8 mouse cellular contexts compared by ENCODE assay signal in the genomic region with DNA sequence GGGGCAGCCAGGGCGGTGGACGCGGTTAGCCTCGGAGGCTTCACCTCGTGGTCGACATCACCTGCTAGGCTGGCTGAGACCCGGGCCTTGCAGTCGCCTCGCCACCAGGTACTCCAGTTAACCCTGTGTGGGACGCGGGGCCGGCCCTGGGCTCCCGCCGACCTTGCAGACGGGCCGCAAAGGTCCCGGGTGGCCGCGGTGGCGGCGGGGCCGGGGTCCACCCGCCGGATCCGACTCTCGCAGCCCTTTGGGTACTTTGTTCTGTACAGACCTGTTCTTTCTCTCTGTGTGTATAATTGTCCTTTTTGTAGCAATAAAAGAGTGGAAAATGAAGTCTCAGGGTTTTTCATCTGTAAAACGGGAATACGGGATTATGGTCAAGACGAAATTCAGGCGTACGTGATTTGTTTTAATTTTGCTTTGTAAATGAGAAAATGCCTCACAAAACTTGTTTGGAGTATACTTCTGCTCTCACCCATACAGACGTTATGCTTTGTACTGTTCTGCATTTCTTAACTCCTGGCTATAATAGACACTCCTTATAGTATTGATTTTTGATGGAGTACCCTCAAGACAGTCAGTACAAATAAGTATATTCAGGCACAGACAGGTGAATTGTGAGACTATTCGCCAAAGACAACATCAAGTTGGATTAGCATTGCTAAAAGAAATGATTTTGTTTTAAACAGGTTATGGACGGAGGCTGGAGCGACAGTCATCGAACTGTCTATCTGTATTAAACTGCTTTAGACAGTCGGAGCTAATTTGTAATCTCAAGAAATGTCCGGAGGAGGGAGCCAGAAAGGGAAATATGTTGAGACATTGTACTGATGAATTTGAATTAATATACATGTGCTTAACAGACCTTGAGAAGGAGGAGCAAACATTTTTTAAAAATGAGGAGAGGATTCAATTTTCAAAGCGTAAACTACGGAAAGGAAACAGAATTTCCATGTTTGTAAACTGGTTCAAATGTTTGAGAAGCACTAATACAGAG. TPM values are rescaled to one million over a fixed set of nuclear protein-coding genes. Genes with fewer than 3 reads are reported as not detected.
A peak's percentile ranks its signal among the peaks of the same experiment; 100 is the strongest.
DNase-seq lines count a peak whose midpoint lies in the region; ATAC-seq lines count a peak whose summit lies in the region.

No protein-coding gene starts in this region.

- peaks cover 49% of the 10 kb centered on the region for H3K4me1 ChIP-seq in erythroblast, embryonic 14.5 days (ENCODE audit: control insufficient read depth)
- H3K4me1 ChIP-seq in kidney, embryonic 15.5 days = peaks cover 11% of the 10 kb centered on the region; the same call in 1 of the 2 replicates
- H3K4me1 ChIP-seq in midbrain, embryonic 12.5 days = peaks cover 17% of the 10 kb centered on the region

- peak overlapping the region; percentile 75 for H3K27ac ChIP-seq in kidney, embryonic 15.5 days
- peak overlapping the region; percentile 74 for H3K27ac ChIP-seq in midbrain, embryonic 12.5 days (replicated peaks)

- ATAC-seq in kidney, embryonic 15.5 days (replicated peaks; ENCODE audit: low FRiP score) = no peak
- ATAC-seq in midbrain, embryonic 12.5 days (ENCODE audit: low FRiP score, low read depth) = peak; percentile 13; the same call in 1 of the 2 replicates

- H3K9me3 ChIP-seq in erythroblast, embryonic 14.5 days (ENCODE audit: control insufficient read depth, low read length) = no peaks in the 10 kb centered on the region
- no peaks in the 10 kb centered on the region for H3K9me3 ChIP-seq in kidney, embryonic 15.5 days (replicated peaks)
- no peaks in the 10 kb centered on the region for H3K9me3 ChIP-seq in midbrain, embryonic 12.5 days

- H3K4me2 ChIP-seq in kidney, embryonic 15.5 days = peak overlapping the region; percentile 71
- peak overlapping the region; percentile 63 for H3K4me2 ChIP-seq in midbrain, embryonic 12.5 days (replicated peaks)

- H3K4me3 ChIP-seq in erythroblast, embryonic 14.5 days (replicated peaks) = peak overlapping the region; percentile 100
- H3K4me3 ChIP-seq in kidney, embryonic 15.5 days (replicated peaks) = peak overlapping the region; percentile 74
- H3K4me3 ChIP-seq in midbrain, embryonic 12.5 days = peak overlapping the region; percentile 64

- H3K36me3 ChIP-seq in erythroblast, embryonic 14.5 days (ENCODE audit: control insufficient read depth) = peaks cover 38% of the 10 kb centered on the region
- H3K36me3 ChIP-seq in kidney, embryonic 15.5 days = peaks cover 21% of the 10 kb centered on the region
- peaks cover 15% of the 10 kb centered on the region for H3K36me3 ChIP-seq in midbrain, embryonic 12.5 days

- no peaks in the 10 kb centered on the region for H3K27me3 ChIP-seq in erythroblast, embryonic 14.5 days (ENCODE audit: control insufficient read depth)
- no peaks in the 10 kb centered on the region for H3K27me3 ChIP-seq in kidney, embryonic 15.5 days
- H3K27me3 ChIP-seq in midbrain, embryonic 12.5 days = no peaks in the 10 kb centered on the region

- under 1% methylated on average over 40 of the region's 40 CpGs for WGBS in kidney, embryonic 15.5 days
- under 1% methylated on average over 40 of the region's 40 CpGs for WGBS in midbrain, embryonic 12.5 days

- peak overlapping the region; percentile 74 for H3K9ac ChIP-seq in kidney, embryonic 15.5 days
- H3K9ac ChIP-seq in midbrain, embryonic 12.5 days (replicated peaks) = peak overlapping the region; percentile 85

- DNase-seq in kidney, adult 8-10 months = peak; percentile 3 to 25
- no peak for DNase-seq in kidney, adult 11 months
- peak; percentile 58 for DNase-seq in Muller cell, postnatal 12 days (ENCODE audit: inconsistent ontology term)
- DNase-seq in ovary, postnatal 36 days (ENCODE audit: low spot score) = no peak
- no peak for DNase-seq in spleen, postnatal 10 days (ENCODE audit: low spot score in 2 of 2)

RNA-seq across cellular contexts. Expression of gene Slc25a40, which starts 0.6 kb away (rescaled TPM):
- polyA plus RNA-seq in erythroblast, embryonic 14.5 days (2012) = 0.05 and 0.13 TPM in 2 replicates
- polyA plus RNA-seq in kidney, embryonic 15.5 days (2015; fragmentation: Nextera tagmentation; extraction: Ambion mirVana) = 12.8 and 13.3 TPM in 2 replicates
- polyA plus RNA-seq in midbrain, embryonic 12.5 days (2016; fragmentation: Nextera tagmentation; extraction: Ambion mirVana) = 10.3 and 11.7 TPM in 2 replicates

RNA-seq across cellular contexts. Expression of gene Dbf4, which starts 0.7 kb away (rescaled TPM):
- 3.0 and 4.1 TPM in 2 replicates for polyA plus RNA-seq in erythroblast, embryonic 14.5 days (2012)
- polyA plus RNA-seq in kidney, embryonic 15.5 days (2015; fragmentation: Nextera tagmentation; extraction: Ambion mirVana) = 41.0 and 45.1 TPM in 2 replicates
- 52.3 and 60.0 TPM in 2 replicates for polyA plus RNA-seq in midbrain, embryonic 12.5 days (2016; fragmentation: Nextera tagmentation; extraction: Ambion mirVana)

RNA-seq across cellular contexts. Expression of gene Adam22, which starts 55.3 kb away (rescaled TPM):
- polyA plus RNA-seq in erythroblast, embryonic 14.5 days (2012) = not detected in 2 replicates
- 8.2 and 8.5 TPM in 2 replicates for polyA plus RNA-seq in kidney, embryonic 15.5 days (2015; fragmentation: Nextera tagmentation; extraction: Ambion mirVana)
- 20.5 and 21.8 TPM in 2 replicates for polyA plus RNA-seq in midbrain, embryonic 12.5 days (2016; fragmentation: Nextera tagmentation; extraction: Ambion mirVana)

Comparison
In these comparisons a context has a peak if more than half of its experiments do, and no peak if none do; other contexts are left out.
1. DNase-seq: peak in kidney, adult 8-10 months (2 of 2) and Muller cell, postnatal 12 days (single experiment); none in kidney, adult 11 months (single experiment), ovary, postnatal 36 days (single experiment) and spleen, postnatal 10 days (0 of 2).
2. Peak in every context shown above with its lines, with median percentiles within 50 percentile points of each other: H3K4me3 ChIP-seq.